Mouse (Mus musculus) olfactory bulb, adult 2 months (tissue): ENCODE results near the gene Styx.

Experiments used
- CTCF ChIP-seq: fragments of 200-500 bp; IDR thresholded peaks from 2 replicates; pipeline ENCODE4 v1.5.1; 2012; ENCODE audit warnings: low read depth, mild to moderate bottlenecking, low read length, moderate library complexity; ENCODE audit not compliant: insufficient read depth
- POLR2A ChIP-seq: fragments of 200-500 bp; IDR thresholded peaks from 2 replicates; pipeline ENCODE4 v1.6.1; 2012; ENCODE audit warnings: mild to moderate bottlenecking, low read depth, low read length, moderate library complexity; ENCODE audit not compliant: insufficient read depth

GRCm38 (mm10) chr14:45469446-45469845 is 118.6 kb downstream of the Styx start:
- TF ChIP-seq CTCF = no peak
- no peak for TF ChIP-seq POLR2A
